Comparison of ENCODE assay signal across 13 mouse cellular contexts in the genomic region with DNA sequence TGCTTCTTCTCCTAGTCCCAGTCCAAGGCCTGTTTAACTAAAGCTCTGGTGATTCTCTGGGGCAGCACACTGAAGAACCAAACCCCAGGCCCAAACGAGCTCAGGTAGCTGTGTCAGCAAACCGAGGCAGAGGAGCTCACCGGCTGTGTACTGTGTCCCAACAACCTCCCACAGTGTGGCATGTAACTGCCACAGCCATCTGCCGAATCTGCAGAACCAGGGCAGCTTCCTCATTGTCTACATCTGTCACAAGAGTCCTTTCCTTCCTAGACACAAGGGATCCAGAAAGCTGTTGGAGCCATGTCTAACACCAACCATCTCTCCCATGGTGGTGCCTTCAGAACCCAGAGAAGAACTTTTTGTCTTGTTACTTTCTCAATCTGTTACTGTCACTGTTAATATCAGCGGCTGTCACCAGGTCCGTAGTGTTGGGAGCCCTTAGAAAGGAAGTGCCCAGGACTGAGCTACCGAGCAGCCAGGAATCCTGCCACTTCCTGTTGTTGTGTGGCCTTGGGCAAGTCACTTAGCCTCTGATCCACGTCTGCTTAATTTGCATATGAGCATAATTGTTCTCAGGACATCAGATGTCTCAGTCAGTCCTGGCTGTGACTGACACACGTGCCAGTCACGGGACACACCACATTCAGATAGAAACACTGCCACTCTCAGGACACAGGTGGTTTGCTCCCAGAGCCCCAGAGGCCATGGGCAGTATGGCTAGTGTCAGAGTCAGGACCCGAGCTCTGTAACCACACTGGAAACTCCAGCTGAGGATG.
DNase-seq lines count a peak whose midpoint lies in the region; ATAC-seq and TF ChIP-seq lines count a peak whose summit lies in the region.
"Had no signal": no experiment of that assay in that cellular context is flagged by ENCODE, and none has a peak within 500 bp of the region (broad histone marks: within the 10 kb centered on the region; RNA-seq: fewer than 3 reads in every experiment).

No protein-coding gene starts in this region.

- H3K4me3 ChIP-seq in heart, embryonic 10.5 days = no peak overlapping the region
- H3K4me3 ChIP-seq in midbrain, postnatal 0 days (ENCODE audit: low read depth, low read length) = no peak overlapping the region
- no peak overlapping the region for H3K4me3 ChIP-seq in midbrain, embryonic 15.5 days
- no peak overlapping the region for H3K4me3 ChIP-seq in bone marrow, adult 2 months (replicated peaks; ENCODE audit: control insufficient read depth, low read depth, low read length)
- H3K4me3 ChIP-seq: limb, embryonic 13.5 days had no signal

- no peak for TF ChIP-seq POLR2A in bone marrow, adult 2 months (IDR thresholded peaks at IDR 0.05; ENCODE audit: borderline replicate concordance, control insufficient read depth, low read depth, low read length)

- no peaks in the 10 kb centered on the region for H3K9me3 ChIP-seq in heart, embryonic 10.5 days
- H3K9me3 ChIP-seq in midbrain, postnatal 0 days (ENCODE audit: low read length) = no peaks in the 10 kb centered on the region
- H3K9me3 ChIP-seq in midbrain, embryonic 15.5 days = no peaks in the 10 kb centered on the region
- H3K9me3 ChIP-seq: limb, embryonic 13.5 days had no signal

- peaks cover 10% of the 10 kb centered on the region; the same call in 1 of the 2 replicates for H3K4me1 ChIP-seq in heart, embryonic 10.5 days
- H3K4me1 ChIP-seq in midbrain, postnatal 0 days (ENCODE audit: insufficient read depth, low read length) = no peaks in the 10 kb centered on the region
- H3K4me1 ChIP-seq in midbrain, embryonic 15.5 days = peaks cover 11% of the 10 kb centered on the region
- H3K4me1 ChIP-seq in bone marrow, adult 2 months (ENCODE audit: control insufficient read depth, insufficient read depth, low read length) = peaks cover 11% of the 10 kb centered on the region

- 69% methylated on average over 11 of the region's 11 CpGs for WGBS in heart, embryonic 10.5 days
- 75% methylated on average over 11 of the region's 11 CpGs for WGBS in midbrain, postnatal 0 days
- WGBS in midbrain, embryonic 15.5 days = 70% methylated on average over 11 of the region's 11 CpGs
- WGBS in bone marrow, adult 2 months = 9% methylated on average over 11 of the region's 11 CpGs

- peaks cover 20% of the 10 kb centered on the region for H3K36me3 ChIP-seq in heart, embryonic 10.5 days
- peaks cover 15% of the 10 kb centered on the region for H3K36me3 ChIP-seq in midbrain, postnatal 0 days (ENCODE audit: insufficient read depth, low read length)
- no peaks in the 10 kb centered on the region for H3K36me3 ChIP-seq in midbrain, embryonic 15.5 days (replicated peaks)

- peak; percentile 84 for DNase-seq in heart, adult 11 months
- DNase-seq in heart, embryonic 10.5 days (ENCODE audit: low spot score) = no peak
- no peak for DNase-seq in midbrain, postnatal 0 days (ENCODE audit: low spot score)
- peak; percentile 32 to 80 for DNase-seq in natural killer cell, adult 2 months (ENCODE audit: low spot score in 2 of 2)
- DNase-seq in cerebellum, adult 8-10 months = no peak
- no peak for DNase-seq in kidney, postnatal 4 days
- DNase-seq: cerebellum, postnatal 14 days; gastrocnemius, postnatal 10 days; heart, postnatal 4 days had no signal

- H3K27ac ChIP-seq in heart, embryonic 10.5 days = no peak overlapping the region
- no peak overlapping the region for H3K27ac ChIP-seq in midbrain, postnatal 0 days (ENCODE audit: low read depth, low read length)
- H3K27ac ChIP-seq in midbrain, embryonic 15.5 days = no peak overlapping the region
- H3K27ac ChIP-seq in bone marrow, adult 2 months (ENCODE audit: control insufficient read depth, insufficient read depth, low read depth, low read length, poor library complexity) = peak overlapping the region; percentile 75
- H3K27ac ChIP-seq: limb, embryonic 13.5 days had no signal

- H3K4me2 ChIP-seq in midbrain, postnatal 0 days (ENCODE audit: low read depth, low read length, poor library complexity, severe bottlenecking) = no peak overlapping the region
- no peak overlapping the region for H3K4me2 ChIP-seq in midbrain, embryonic 15.5 days
- H3K4me2 ChIP-seq: limb, embryonic 13.5 days had no signal

- no peaks in the 10 kb centered on the region for H3K27me3 ChIP-seq in heart, embryonic 10.5 days (ENCODE audit: insufficient read depth, poor library complexity, severe bottlenecking)
- no peaks in the 10 kb centered on the region for H3K27me3 ChIP-seq in midbrain, postnatal 0 days (ENCODE audit: insufficient read depth, low read length)
- H3K27me3 ChIP-seq in midbrain, embryonic 15.5 days (replicated peaks) = no peaks in the 10 kb centered on the region
- H3K27me3 ChIP-seq: limb, embryonic 13.5 days had no signal

- no peak overlapping the region for H3K9ac ChIP-seq in midbrain, postnatal 0 days (replicated peaks; ENCODE audit: low read length, poor library complexity, severe bottlenecking)
- H3K9ac ChIP-seq in midbrain, embryonic 15.5 days = no peak overlapping the region
- H3K9ac ChIP-seq: limb, embryonic 13.5 days had no signal

- ATAC-seq in midbrain, postnatal 0 days (ENCODE audit: low FRiP score) = no peak
- ATAC-seq in midbrain, embryonic 15.5 days (replicated peaks) = no peak
- ATAC-seq: midbrain, embryonic 16.5 days had no signal

- 0 out of 2 replicates have a peak, but pooled peaks have one; percentile 14 for TF ChIP-seq CTCF in midbrain, postnatal 0 days (IDR thresholded peaks at IDR 0.05)
- TF ChIP-seq CTCF in bone marrow, adult 2 months (IDR thresholded peaks at IDR 0.05; ENCODE audit: control insufficient read depth, insufficient read depth, low read length) = peak; percentile 43; the same call in 1 of the 2 replicates

Comparison
In these comparisons a context has a peak if more than half of its experiments do, and no peak if none do; other contexts are left out.
1. DNase-seq: peak in heart, adult 11 months (single experiment) and natural killer cell, adult 2 months (2 of 2); none in heart, embryonic 10.5 days (single experiment), midbrain, postnatal 0 days (single experiment), cerebellum, adult 8-10 months (single experiment) and kidney, postnatal 4 days (0 of 2).